Mouse (Mus musculus) lung, adult 2 months (tissue): ENCODE data around the gene Il17ra.

Source experiments
- CTCF ChIP-seq: fragments of 200-500 bp; IDR thresholded peaks from 2 replicates; pipeline ENCODE4 v1.5.1; 2011; ENCODE audit warnings: mild to moderate bottlenecking, low read length, control low read depth; ENCODE audit not compliant: insufficient read depth
- POLR2A ChIP-seq: fragments of 200-500 bp; IDR thresholded peaks from 2 replicates; pipeline ENCODE4 v1.6.1; 2011; ENCODE audit warnings: low read depth, mild to moderate bottlenecking, control low read depth, low read length, borderline replicate concordance; ENCODE audit errors: extremely low read depth

GRCm38 (mm10) chr6:120482021-120482420, 19.0 kb downstream of the Il17ra start:
- no peak for TF ChIP-seq CTCF
- no peak for TF ChIP-seq POLR2A
